Mouse (Mus musculus) frontal cortex, postnatal 10 days (tissue): ENCODE results near the gene Mt3.
A peak's percentile ranks its signal among the peaks of the same experiment; 100 is the strongest.
"Not testable (repeated sequence)": the region's sequence is repeated elsewhere in the genome, so short reads cannot be mapped to it uniquely, and the experiment has no call there.

ENCODE experiments used
- DNase-seq, 2 experiments: peaks; one replicate each; pipeline ENCODE4 v3.0.0; 2022; ENCODE audit warnings: low spot score in 2 of 2, mixed read lengths in 1 of 2

Mt3 gene

DNA sequence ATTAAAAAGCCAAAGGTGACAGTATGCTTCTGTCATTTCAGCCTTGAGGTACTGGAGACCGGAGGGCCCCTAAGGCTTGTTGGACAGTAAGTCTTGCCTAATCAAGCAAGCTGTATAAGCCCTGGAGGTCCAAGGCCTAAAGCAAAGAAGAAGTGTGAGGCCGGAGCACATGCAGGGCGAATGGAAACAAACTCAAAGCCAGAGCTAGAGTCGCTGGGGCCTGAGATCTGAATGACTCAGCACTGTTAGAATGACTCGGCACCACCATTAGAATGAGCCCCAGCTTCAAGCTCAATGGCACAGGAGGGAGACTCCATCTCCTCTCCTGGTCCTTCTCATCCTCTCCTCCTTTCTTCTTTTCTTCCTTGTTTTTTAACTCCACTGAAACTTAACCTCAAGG lies 1.5 kb upstream of the Mt3 start:
- no peak for DNase-seq

DNA sequence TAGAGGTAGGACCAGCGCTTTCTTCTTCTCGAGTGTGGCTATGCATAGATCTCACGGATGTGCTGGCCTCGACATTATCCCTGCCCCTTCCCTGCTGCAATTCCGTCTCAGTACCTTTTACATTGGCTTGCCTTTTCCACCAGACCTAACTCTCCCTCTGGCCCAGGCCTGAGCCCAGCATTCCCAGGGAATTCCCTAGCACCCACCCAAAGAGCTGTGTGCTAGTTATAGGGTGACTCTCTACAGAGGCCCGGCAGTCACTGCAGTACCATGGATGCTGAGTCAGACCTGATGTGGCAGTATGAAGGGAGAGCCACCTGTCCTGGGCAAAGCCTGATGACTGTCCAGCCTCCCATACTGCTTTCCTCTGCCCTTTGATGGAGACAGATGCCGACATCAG lies 1.0 kb downstream of the Mt3 start:
- peak in 1 of 2 experiments; percentile 23 for DNase-seq

DNA sequence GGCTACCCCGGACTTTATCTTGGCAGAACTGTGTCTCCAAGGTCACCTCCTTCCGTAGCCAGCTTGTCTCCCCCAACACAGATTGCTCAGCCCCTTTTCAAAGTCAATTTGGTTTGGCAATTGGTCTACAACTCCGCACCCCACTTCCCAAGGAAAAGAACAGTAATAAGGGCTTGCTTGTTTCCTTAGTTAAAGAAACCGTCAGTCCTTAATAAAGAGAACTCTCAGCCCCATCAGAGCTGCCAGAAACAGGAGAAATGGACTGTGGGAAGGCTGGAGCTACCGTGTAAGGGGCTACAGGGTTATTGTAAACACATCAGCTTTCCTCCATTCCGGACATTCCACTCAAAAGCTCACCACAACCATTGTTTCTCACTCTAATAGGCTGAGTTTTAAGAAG lies 2.1 kb downstream of the Mt3 start:
- DNase-seq, result peak; percentile 17 to 29

DNA sequence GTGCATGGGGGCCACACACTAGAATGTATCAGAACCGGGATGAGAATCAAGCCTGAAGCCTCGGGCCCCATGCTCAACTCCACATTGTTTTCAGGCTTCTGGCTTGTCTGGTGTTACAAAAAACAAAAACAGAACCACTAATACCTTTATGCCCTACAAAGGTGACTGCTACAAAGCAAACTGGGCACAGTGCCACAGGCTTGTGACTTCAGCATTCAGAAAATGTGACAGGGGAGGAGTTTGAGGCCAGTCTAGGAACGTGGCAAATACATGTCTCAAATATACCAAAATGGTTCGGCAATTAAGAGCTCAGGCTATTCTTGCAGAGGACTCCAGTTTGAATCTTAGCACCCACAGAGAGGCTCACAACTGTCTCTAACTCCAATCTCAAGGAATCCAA lies 3.7 kb downstream of the Mt3 start:
- DNase-seq, result no peak

DNA sequence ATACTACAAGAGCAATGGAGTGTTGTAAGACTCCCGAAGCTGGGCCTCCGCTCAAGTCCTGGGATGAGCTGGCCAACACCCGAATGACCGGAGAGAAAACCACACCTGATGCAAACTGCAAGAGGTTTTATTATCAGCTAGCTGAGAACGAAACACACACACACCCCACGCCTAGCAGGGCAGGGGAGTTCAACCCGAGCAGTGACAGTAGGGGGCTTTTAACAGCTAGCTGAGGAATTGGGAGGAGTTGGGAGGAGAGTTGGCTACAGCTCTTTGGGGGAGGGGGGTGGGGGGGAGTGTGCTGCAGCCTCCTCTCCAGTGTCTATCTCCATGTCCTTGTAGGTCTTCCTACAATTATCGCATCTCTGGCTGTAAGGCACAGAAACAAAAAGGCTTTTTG lies 13.4 kb downstream of the Mt3 start:
- DNase-seq, result not testable (repeated sequence)

DNA sequence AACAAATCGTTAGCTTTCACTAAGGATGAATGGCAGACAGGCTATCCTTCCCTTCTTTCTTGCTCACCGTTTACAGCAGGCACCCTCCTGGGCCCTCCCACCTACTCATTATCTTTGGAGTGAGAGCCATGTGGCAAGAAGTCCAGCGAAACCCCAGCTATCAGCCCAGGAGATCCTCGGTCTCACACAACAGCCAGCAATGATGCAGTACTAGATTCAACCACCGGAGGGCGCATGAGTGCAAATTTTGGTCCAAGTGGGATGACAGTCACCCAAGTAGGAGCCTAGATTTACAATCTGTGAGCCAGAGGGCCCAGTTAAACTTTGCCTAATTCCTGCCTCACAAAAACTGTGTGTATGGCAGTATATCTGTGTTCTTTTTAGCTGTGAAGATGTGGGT lies 14.8 kb downstream of the Mt3 start:
- peak; percentile 78 to 88 for DNase-seq

DNA sequence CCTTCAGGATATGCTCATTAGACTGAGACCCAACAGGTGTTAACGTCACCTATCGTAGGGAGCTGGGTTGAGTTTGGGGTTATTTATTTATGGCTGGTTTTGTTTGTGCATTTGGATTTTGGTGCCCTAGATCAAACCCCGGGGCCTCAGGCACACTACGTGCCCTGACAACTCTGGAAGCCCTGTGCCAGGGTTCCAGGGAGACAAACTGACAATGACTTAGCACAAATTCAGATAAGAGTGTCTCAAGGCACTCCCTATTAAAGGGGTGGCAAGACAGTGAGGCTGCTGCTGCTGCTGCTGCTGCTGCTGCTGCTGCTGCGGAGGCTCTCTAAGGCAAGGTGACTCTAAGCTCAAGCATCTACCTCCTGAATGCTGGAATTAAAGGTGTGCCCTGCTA lies 17.1 kb downstream of the Mt3 start:
- DNase-seq, result no peak

DNA sequence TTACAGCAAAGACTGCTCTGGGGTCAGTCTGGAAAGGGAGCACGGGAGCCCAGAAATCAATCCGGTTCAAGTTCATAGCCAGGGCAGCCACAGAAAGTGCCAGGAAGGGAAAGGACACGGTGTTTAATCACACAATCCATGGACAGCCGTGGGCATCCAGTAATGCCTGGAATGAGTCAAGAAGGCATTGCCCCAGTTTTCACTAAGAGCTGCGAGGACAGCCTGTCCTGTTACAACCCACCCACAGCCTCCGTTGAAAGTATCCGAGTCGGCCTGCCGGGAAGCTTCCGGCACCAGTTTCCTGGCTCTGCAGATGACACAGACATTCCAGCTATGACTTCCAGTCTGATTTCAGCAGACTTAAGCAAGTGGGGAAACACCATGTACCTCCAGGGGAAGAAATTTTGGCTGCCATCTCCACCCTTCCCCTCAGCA lies 18.9 kb downstream of the Mt3 start:
- DNase-seq, result peak in 1 of 2 experiments; percentile 33

DNA sequence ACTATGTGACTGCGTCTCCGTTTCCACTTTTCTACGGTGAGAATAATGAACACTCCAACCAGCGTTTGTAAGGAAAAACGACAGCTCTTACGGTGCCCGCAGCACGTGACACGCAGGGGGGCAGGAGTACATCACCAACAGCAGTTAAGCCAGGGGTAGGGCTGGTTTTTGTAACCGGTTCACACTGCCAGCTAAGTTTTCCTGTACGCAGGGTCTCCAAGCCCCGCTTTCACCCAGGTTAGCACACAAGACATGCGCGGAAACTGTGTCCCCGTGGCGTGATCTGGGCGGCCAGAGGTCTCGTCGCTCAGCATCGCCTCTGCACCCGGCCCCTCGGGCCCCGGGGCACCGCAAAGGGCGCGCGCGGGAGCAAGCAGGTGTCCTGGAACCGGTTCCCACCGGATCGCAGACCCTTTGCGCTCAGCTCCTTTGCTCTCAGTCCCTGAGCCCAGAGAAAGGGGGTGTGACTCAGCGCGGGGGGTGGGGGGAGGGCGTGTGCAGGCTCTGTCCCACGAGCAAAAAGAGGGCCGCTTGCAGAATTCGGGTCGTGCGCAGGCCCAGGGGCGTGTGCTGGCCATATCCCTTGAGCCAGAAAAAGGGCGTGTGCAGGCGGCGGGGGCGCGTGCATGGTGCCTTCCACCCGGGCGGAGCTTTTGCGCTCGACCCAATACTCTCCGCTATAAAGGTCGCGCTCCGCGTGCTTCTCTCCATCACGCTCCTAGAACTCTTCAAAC lies 19.8 kb downstream of the Mt3 start, which contains the start of gene Mt2:
TSS of gene Mt2 (plus strand) at position 590 of the 734 bp plus-strand sequence.
- peak; percentile 70 to 79 for DNase-seq

DNA sequence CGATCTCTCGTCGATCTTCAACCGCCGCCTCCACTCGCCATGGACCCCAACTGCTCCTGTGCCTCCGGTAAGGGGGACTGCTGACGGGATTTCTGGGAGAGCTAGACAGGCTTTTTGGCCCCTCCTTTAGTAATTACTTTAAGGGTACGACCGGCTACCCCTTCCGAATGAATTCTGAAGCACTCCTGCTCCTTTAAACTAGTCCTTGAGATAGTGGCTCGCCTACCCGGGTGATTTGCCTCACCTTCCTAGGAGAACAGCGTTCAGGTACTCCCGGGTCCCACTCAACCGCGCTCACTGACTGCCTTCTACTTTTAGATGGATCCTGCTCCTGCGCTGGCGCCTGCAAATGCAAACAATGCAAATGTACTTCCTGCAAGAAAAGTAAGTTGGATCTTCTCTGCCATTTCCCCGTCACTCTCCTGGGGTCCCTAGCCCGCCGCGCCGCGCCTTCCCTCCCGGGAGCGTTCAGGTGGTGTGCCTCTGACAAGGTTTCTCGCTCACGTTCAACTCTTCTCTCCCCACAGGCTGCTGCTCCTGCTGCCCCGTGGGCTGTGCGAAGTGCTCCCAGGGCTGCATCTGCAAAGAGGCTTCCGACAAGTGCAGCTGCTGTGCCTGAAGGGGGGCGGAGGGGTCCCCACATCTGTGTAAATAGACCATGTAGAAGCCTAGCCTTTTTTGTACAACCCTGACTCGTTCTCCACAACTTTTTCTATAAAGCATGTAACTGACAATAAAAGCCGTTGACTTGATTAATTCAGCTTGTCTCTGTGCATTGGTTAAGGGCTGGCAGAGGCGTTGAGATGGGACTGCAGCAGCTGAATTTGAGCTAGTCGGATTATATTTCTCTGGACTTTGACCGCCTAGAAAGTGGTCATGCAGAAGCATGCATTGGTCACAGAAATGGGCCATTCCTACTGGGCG lies 20.7 kb downstream of the Mt3 start:
- DNase-seq, result no peak

DNA sequence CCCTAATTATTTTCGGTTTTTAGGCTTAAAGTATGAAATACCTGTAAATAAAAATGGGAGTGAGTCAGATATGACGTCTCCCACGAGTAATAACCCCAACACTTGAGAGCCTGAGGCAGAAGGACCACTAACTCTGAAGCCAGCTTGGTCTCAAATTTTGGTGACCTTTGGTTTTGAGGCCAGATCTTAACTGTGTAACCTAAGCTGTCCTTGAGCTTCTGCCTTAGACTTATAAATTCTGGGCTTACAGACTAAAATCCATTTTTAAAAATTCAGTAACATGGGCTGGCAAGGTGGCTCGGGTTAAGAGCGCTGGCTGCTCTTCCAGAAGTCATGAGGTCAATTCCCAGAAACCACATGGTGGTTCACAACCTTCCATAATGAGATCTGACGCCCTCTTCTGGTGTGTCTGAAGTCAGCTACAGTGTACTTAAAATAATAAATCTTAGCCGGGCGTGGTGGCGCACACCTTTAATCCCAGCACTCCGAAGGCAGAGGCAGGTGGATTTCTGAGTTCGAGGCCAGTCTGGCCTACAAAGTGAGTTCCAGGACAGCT lies 21.5 kb downstream of the Mt3 start:
- DNase-seq, result no peak

DNA sequence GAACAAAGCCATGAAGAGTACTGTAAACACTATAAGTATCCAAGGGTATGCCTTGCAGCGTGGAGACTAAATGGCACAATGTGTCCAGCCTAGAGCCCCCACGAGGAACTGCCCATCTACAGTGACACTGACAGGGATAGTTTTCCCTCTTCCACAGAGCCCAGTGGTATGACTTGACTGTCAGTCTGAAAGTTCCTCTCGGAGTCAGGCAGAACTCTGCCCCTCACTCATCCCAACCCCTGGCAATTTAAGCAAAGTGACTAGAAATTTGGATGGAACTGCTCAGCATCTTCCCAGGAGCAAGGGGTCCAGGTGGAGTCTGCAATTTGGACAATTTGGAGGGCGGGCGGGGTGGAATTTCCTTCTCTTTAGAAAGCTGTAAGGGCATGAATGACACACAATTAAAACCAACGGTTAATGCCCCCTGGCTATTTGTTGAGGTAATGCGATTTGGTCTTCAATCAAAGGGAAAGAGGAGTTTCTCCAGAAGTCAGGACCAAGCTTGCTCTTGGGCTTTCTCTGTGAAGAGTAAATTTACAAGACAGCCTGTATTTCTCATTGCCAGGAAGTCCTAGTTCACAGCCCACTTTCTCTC lies 22.3 kb downstream of the Mt3 start:
- DNase-seq, result no peak

DNA sequence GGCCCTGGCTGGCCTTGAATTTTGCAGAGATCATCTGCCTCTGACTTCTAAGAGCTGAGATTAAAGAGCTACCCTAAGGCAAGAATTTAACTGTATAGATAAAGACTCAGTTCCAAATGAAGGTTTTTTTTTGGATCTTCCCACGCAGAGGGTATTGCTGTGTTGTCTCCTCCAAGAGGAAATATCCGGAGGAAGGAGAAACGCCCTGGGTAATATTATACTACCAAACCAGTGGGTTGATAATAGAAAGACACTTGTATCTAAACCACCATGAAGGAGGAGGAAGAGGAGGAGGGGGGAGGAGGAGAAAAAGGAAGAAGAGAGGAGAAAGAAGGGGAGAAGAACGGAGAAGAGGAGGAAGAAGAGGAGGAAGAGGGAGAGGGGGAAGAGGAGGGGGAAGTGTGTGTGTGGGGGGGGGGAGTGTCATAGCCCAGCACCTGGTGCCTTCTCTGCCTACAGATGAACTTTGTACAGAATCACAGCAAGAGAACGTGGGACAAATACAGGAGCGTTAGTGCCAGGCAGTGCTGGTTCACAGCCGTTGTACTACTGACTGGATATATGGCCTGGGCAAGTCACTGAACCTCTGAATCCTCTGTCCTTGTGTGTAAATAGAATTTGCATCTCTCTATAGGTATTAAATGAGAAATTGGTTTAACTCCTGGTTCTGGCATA lies 25.4 kb downstream of the Mt3 start:
- DNase-seq, result no peak

DNA sequence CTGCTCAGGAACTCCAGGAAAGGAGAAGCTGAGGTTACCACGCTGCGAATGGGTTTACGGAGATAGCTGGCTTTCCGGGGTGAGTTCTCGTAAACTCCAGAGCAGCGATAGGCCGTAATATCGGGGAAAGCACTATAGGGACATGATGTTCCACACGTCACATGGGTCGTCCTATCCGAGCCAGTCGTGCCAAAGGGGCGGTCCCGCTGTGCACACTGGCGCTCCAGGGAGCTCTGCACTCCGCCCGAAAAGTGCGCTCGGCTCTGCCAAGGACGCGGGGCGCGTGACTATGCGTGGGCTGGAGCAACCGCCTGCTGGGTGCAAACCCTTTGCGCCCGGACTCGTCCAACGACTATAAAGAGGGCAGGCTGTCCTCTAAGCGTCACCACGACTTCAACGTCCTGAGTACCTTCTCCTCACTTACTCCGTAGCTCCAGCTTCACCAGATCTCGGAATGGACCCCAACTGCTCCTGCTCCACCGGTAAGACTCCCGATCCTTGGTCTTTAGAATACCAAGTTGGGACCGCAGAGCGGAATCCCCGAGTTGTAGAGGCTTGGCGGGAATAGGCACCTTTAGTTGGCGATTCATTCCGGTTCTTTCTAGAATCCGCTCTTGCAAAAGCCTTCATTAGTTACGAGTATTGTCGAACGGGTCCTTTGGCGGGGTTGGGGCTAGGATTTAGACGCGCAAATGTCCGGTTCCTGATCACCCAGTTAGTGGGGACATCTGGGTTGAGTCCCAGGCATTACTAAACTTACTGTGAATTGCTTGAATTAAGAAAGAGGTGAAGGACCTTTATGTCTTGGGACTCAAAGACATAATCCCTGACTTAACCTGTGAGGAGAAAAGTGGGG lies 26.7 kb downstream of the Mt3 start, which contains the start of gene Mt1:
TSS of gene Mt1 (plus strand) at position 226 of the 856 bp plus-strand sequence.
- peak; percentile 83 to 89 for DNase-seq

DNA sequence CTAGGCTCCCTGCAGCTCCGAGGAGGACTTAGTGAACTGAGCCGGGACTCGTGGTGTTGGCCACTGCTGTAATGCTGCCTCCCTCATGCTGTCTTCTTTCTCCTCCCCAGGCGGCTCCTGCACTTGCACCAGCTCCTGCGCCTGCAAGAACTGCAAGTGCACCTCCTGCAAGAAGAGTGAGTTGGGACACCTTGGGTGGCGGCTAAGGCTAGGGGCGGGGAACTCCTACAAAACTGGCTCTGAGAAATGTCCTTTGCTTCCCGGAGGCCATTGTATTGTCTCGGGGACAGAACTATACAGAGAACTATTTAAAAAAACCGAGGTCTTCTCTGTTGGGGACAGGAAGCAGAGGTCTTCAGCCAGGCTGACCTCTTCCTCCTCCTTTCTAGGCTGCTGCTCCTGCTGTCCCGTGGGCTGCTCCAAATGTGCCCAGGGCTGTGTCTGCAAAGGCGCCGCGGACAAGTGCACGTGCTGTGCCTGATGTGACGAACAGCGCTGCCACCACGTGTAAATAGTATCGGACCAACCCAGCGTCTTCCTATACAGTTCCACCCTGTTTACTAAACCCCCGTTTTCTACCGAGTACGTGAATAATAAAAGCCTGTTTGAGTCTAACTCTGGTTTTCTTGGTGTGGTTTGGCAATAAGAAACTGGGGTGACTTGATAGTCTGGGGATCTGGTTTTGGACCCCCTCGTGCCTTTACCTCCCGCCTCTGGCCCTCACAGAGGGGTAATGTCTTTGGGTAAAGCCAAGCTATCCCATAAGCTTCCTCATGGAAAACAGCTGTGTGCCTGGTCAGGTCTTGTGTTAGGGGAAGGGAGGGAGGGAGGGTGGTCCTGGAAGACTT lies 27.5 kb downstream of the Mt3 start:
- no peak for DNase-seq

DNA sequence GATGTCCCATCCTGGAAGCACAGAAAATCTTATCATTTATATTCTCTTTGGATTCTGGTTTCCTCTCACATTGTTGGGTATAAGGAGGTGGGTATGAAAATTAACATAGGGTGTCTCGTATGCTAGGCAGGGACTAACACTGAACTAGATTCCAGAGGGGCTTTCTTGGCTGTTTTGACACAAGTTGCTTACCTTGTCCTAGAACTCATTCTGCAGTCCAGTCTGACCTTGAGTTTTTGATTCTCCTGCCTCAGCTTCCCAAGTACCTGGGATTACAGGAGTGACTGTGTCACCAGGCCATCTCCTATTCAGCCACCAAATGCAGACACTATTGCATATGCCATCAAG lies 28.1 kb downstream of the Mt3 start:
- no peak for DNase-seq

DNA sequence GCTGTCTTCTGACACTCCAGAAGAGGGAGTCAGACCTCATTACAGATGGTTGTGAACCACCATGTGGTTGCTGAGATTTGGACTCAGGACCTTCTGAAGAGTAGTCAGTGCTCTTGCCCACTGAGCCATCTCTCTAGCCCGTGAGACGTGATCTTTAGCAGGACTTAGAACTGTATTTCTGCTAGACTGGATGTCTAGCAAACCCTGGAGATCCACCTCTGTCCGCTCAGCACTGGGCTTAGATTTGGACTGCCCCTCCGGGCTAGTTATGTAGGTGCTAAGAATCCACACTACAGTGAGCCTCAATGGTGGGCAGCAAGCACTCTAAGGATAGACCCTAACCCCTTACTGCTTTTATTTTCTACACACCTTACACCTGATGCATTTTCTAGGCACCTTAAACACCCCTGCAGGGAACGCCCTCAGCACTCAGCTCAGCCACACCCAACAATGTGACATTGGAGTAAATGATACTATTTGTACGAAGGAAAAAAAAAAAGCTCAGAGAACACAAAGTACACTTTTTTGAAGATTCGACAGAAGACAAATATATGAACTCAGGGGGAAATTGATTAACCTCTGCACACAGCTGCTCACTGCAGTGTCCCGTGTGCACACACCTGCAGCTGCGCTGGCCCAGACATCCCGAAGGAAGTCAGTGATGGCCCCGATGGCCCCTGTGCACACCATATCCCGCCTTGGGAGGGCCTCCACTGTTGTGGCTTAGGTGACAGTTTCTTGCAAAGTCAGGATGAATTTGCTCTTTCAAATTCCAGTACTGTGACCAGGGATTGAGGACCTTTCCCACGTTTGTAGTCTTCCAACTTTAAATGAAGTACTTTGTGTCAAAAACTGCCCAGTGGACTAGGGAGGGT lies 29.9 kb downstream of the Mt3 start:
- DNase-seq, result no peak

DNA sequence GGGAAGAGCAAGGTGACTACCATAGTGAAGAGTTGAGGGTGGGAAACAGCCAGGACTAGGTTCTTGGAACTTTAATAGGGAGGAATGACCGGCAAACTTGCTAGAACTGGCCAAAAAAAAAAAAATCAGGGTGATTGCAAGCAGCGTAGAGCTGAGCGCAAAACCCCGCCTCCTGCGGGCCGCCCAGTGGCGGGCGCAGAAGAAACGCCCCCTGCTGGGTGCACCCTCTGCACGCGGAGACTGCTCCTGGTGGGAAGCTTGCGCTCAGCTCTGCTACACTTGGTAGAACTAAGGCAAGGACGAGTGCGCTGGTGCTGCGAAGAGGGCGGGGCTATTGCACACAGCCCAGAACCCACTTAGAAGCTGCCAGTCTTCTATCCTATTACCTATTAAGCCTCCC lies 30.7 kb downstream of the Mt3 start:
- DNase-seq, result peak; percentile 53 to 61
